13 mouse cellular contexts compared by ENCODE assay signal in the genomic region with DNA sequence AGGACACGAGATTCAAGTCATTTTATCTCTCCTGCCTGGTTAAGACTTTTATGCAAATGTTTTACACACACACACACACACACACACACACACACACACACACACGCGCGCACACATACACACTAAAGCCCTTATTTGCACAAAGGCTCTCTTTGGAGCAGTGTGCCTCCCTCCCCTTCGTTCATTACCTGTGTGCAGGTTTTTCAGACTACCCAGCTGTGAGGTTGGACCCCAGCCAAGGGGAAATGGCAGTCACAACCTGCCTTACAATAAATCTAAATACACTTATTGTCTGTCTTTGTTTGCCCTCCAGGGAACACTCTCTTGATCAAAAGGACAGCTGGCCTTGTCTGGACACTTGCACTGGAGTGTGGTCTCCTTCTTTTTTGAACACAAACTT. TPM values are rescaled to one million over a fixed set of nuclear protein-coding genes. Genes with fewer than 3 reads are reported as not detected.
DNase-seq lines count a peak whose midpoint lies in the region; ATAC-seq and TF ChIP-seq lines count a peak whose summit lies in the region.
"Had no signal": no experiment of that assay in that cellular context is flagged by ENCODE, and none has a peak within 500 bp of the region (broad histone marks: within the 10 kb centered on the region; RNA-seq: fewer than 3 reads in every experiment).

No protein-coding gene starts in this region.

- H3K4me1 ChIP-seq in hindbrain, postnatal 0 days (ENCODE audit: insufficient read depth, low read length): no peaks in the 10 kb centered on the region; the same call in 1 of the 2 replicates
- no peaks in the 10 kb centered on the region; the same call in 1 of the 2 replicates for H3K4me1 ChIP-seq in hindbrain, embryonic 11.5 days (replicated peaks; ENCODE audit: control insufficient read depth, insufficient read depth, low read length)
- H3K4me1 ChIP-seq in limb, embryonic 11.5 days (ENCODE audit: control insufficient read depth, insufficient read depth, low read length): peaks cover 11% of the 10 kb centered on the region
- peaks cover 7% of the 10 kb centered on the region for H3K4me1 ChIP-seq in stomach, embryonic 16.5 days (ENCODE audit: control insufficient read depth, insufficient read depth, low read length)

- no peak overlapping the region for H3K4me3 ChIP-seq in hindbrain, postnatal 0 days (ENCODE audit: low read length)
- no peak overlapping the region for H3K4me3 ChIP-seq in hindbrain, embryonic 11.5 days (ENCODE audit: low read depth, low read length)
- H3K4me3 ChIP-seq in limb, embryonic 11.5 days (ENCODE audit: low read depth, low read length): no peak overlapping the region
- no peak overlapping the region for H3K4me3 ChIP-seq in stomach, embryonic 16.5 days (replicated peaks; ENCODE audit: low read length)
- H3K4me3 ChIP-seq: erythroblast, embryonic 14.5 days; limb, embryonic 15.5 days; midbrain, embryonic 12.5 days had no signal

- H3K27me3 ChIP-seq in hindbrain, postnatal 0 days (ENCODE audit: insufficient read depth, low read length): no peaks in the 10 kb centered on the region
- no peaks in the 10 kb centered on the region for H3K27me3 ChIP-seq in hindbrain, embryonic 11.5 days (ENCODE audit: control insufficient read depth, insufficient read depth, low read length)
- no peaks in the 10 kb centered on the region for H3K27me3 ChIP-seq in limb, embryonic 11.5 days (ENCODE audit: control insufficient read depth, insufficient read depth, low read length)
- H3K27me3 ChIP-seq in stomach, embryonic 16.5 days (ENCODE audit: control insufficient read depth, insufficient read depth, low read length): no peaks in the 10 kb centered on the region
- H3K27me3 ChIP-seq: limb, embryonic 15.5 days; midbrain, embryonic 12.5 days had no signal

- no peak overlapping the region for H3K9ac ChIP-seq in hindbrain, postnatal 0 days (replicated peaks; ENCODE audit: low read length)
- H3K9ac ChIP-seq in hindbrain, embryonic 11.5 days (ENCODE audit: low read depth, low read length): no peak overlapping the region
- peak overlapping the region; percentile 30; the same call in 1 of the 2 replicates for H3K9ac ChIP-seq in limb, embryonic 11.5 days (ENCODE audit: low read length)
- no peak overlapping the region for H3K9ac ChIP-seq in stomach, embryonic 16.5 days (ENCODE audit: low read length)
- H3K9ac ChIP-seq: limb, embryonic 15.5 days; midbrain, embryonic 12.5 days had no signal

- H3K9me3 ChIP-seq in hindbrain, postnatal 0 days (ENCODE audit: low read length): no peaks in the 10 kb centered on the region
- no peaks in the 10 kb centered on the region for H3K9me3 ChIP-seq in hindbrain, embryonic 11.5 days (ENCODE audit: control insufficient read depth, low read length)
- no peaks in the 10 kb centered on the region for H3K9me3 ChIP-seq in limb, embryonic 11.5 days (ENCODE audit: control insufficient read depth, low read length)
- H3K9me3 ChIP-seq in stomach, embryonic 16.5 days (replicated peaks; ENCODE audit: control insufficient read depth, low read length): no peaks in the 10 kb centered on the region
- H3K9me3 ChIP-seq: limb, embryonic 15.5 days; midbrain, embryonic 12.5 days had no signal

- no peak for TF ChIP-seq CTCF in hindbrain, postnatal 0 days (IDR thresholded peaks at IDR 0.05; ENCODE audit: low read depth)

- 75% methylated on average over 5 of the region's 5 CpGs for WGBS in hindbrain, postnatal 0 days
- 88% methylated on average over 5 of the region's 5 CpGs for WGBS in hindbrain, embryonic 11.5 days
- WGBS in limb, embryonic 11.5 days: 64% methylated on average over 5 of the region's 5 CpGs
- WGBS in stomach, embryonic 16.5 days: 58% methylated on average over 5 of the region's 5 CpGs

- no peak overlapping the region for H3K27ac ChIP-seq in hindbrain, postnatal 0 days
- H3K27ac ChIP-seq in hindbrain, embryonic 11.5 days (ENCODE audit: low read depth, low read length): no peak overlapping the region
- H3K27ac ChIP-seq in limb, embryonic 11.5 days (replicated peaks; ENCODE audit: low read depth, low read length): no peak overlapping the region
- peak overlapping the region; percentile 58 for H3K27ac ChIP-seq in stomach, embryonic 16.5 days (ENCODE audit: low read length)
- H3K27ac ChIP-seq: limb, embryonic 15.5 days; midbrain, embryonic 12.5 days had no signal

- ATAC-seq in hindbrain, postnatal 0 days: no peak
- ATAC-seq in hindbrain, embryonic 11.5 days (ENCODE audit: low FRiP score): no peak
- ATAC-seq in limb, embryonic 11.5 days (ENCODE audit: insufficient number of reproducible peaks, low FRiP score, low TSS enrichment, low read depth): 0 out of 2 replicates have a peak, but pooled peaks have one; percentile 32
- peak; percentile 87; the same call in 1 of the 2 replicates for ATAC-seq in stomach, embryonic 16.5 days (ENCODE audit: insufficient read depth, low FRiP score)
- no peak for ATAC-seq in erythroblast, adult 5-6 weeks (replicated peaks; ENCODE audit: low FRiP score, poor library complexity, severe bottlenecking)
- ATAC-seq: CD4-positive, CD25-positive, alpha-beta regulatory T cell, adult 4 months had no signal

- H3K36me3 ChIP-seq in hindbrain, postnatal 0 days (ENCODE audit: insufficient read depth, low read length): no peaks in the 10 kb centered on the region
- no peaks in the 10 kb centered on the region for H3K36me3 ChIP-seq in hindbrain, embryonic 11.5 days (ENCODE audit: control insufficient read depth, insufficient read depth, low read length)
- no peaks in the 10 kb centered on the region for H3K36me3 ChIP-seq in limb, embryonic 11.5 days (ENCODE audit: control insufficient read depth, insufficient read depth, low read length)
- H3K36me3 ChIP-seq in stomach, embryonic 16.5 days (ENCODE audit: control insufficient read depth, insufficient read depth, low read length): no peaks in the 10 kb centered on the region
- H3K36me3 ChIP-seq: limb, embryonic 15.5 days; midbrain, embryonic 12.5 days had no signal

- H3K4me2 ChIP-seq in hindbrain, postnatal 0 days (ENCODE audit: low read depth, low read length): no peak overlapping the region
- H3K4me2 ChIP-seq in hindbrain, embryonic 11.5 days (replicated peaks; ENCODE audit: low read depth, low read length): no peak overlapping the region
- H3K4me2 ChIP-seq in limb, embryonic 11.5 days (ENCODE audit: low read depth, severe bottlenecking): no peak overlapping the region
- no peak overlapping the region for H3K4me2 ChIP-seq in stomach, embryonic 16.5 days (ENCODE audit: low read depth, low read length)
- H3K4me2 ChIP-seq: limb, embryonic 15.5 days; midbrain, embryonic 12.5 days had no signal

- DNase-seq in hindbrain, postnatal 0 days (ENCODE audit: low spot score): peak; percentile 20
- DNase-seq in hindbrain, embryonic 11.5 days (ENCODE audit: low spot score): no peak
- DNase-seq in urinary bladder, postnatal 25 days (ENCODE audit: low spot score): peak; percentile 57
- no peak for DNase-seq in urinary bladder, adult 2 months (ENCODE audit: low spot score)
- peak; percentile 54 for DNase-seq in limb, embryonic 11.5 days (ENCODE audit: low spot score)
- no peak for DNase-seq in gastrocnemius, postnatal 10 days
- DNase-seq: adrenal gland, postnatal 25 days had no signal

RNA-seq across cellular contexts. Expression of a gene that starts 17.4 kb away (rescaled TPM):
- 4.3 and 4.8 TPM in 2 replicates for total RNA-seq in hindbrain, postnatal 0 days (2014; rRNA removed)
- 2.1 and 2.3 TPM in 2 replicates for polyA plus RNA-seq in hindbrain, postnatal 0 days (2015; fragmentation: Nextera tagmentation; extraction: Ambion mirVana)
- 3.2 and 3.9 TPM in 2 replicates for polyA plus RNA-seq in hindbrain, embryonic 11.5 days (2014; fragmentation: Nextera tagmentation; extraction: Ambion mirVana)
- 25.8 and 34.0 TPM in 2 replicates for polyA plus RNA-seq in urinary bladder, adult 2 months (2012; rRNA removed)
- 2.9 TPM in 2 replicates for polyA plus RNA-seq in limb, embryonic 11.5 days (2014; fragmentation: Nextera tagmentation; extraction: Ambion mirVana)
- 5.2 and 6.1 TPM in 2 replicates for polyA plus RNA-seq in stomach, embryonic 16.5 days (2015; fragmentation: Nextera tagmentation; extraction: Ambion mirVana)
- 12.5 and 14.0 TPM in 2 replicates for total RNA-seq in erythroblast, adult 5-6 weeks (2015; ENCODE audit: low replicate concordance)
- 10.1 and 12.8 TPM in 2 replicates for total RNA-seq in erythroblast, adult 5-6 weeks (2017; ENCODE audit: low replicate concordance)
- total RNA-seq in gastrocnemius, postnatal 10 days (2021): 1 to 10 TPM; 3.8 to 4.8 TPM

Comparison
In these comparisons a context has a peak if more than half of its experiments do, and no peak if none do; other contexts are left out.
1. DNase-seq: peak in hindbrain, postnatal 0 days (single experiment), urinary bladder, postnatal 25 days (single experiment) and limb, embryonic 11.5 days (single experiment); none in hindbrain, embryonic 11.5 days (single experiment), urinary bladder, adult 2 months (single experiment) and gastrocnemius, postnatal 10 days (single experiment).
2. ATAC-seq: peak in limb, embryonic 11.5 days (single experiment) and stomach, embryonic 16.5 days (single experiment); none in hindbrain, postnatal 0 days (single experiment), hindbrain, embryonic 11.5 days (single experiment) and erythroblast, adult 5-6 weeks (single experiment).